In genomic region chr3:55517454-55518014, GRCm38 (mm10) we compare ENCODE assay signal across 14 mouse cellular contexts. TPM values are rescaled to one million over a fixed set of nuclear protein-coding genes. Genes with fewer than 3 reads are reported as not detected.
A peak's percentile ranks its signal among the peaks of the same experiment; 100 is the strongest.
DNase-seq lines count a peak whose midpoint lies in the region; ATAC-seq lines count a peak whose summit lies in the region.
"Had no signal": no experiment of that assay in that cellular context is flagged by ENCODE, and none has a peak within 500 bp of the region (broad histone marks: within the 10 kb centered on the region; RNA-seq: fewer than 3 reads in every experiment).

No protein-coding gene starts in this region.

- DNase-seq in kidney, postnatal 14 days, result no peak
- DNase-seq in CD4-positive helper T cell, adult 2 months (ENCODE audit: low read depth, low spot score), result peak; percentile 15
- peak; percentile 30 for DNase-seq in limb, embryonic 11.5 days (ENCODE audit: low spot score)
- DNase-seq in adrenal gland, postnatal 14 days, result no peak
- no peak for DNase-seq in left cerebral cortex, postnatal 14 days (ENCODE audit: low spot score in 2 of 2)
- no peak for DNase-seq in frontal cortex, adult 2 months (ENCODE audit: extremely low spot score in 1 of 2, low spot score in 1 of 2)
- DNase-seq: adrenal gland, postnatal 10 days; kidney, adult 11 months had no signal

- H3K36me3 ChIP-seq in kidney, embryonic 14.5 days (ENCODE audit: control insufficient read depth, insufficient read depth, low read length), result no peaks in the 10 kb centered on the region
- no peaks in the 10 kb centered on the region for H3K36me3 ChIP-seq in limb, embryonic 11.5 days (ENCODE audit: control insufficient read depth, insufficient read depth, low read length)
- H3K36me3 ChIP-seq: G1E had no signal

- no peaks in the 10 kb centered on the region for H3K27me3 ChIP-seq in kidney, embryonic 14.5 days (ENCODE audit: control insufficient read depth, insufficient read depth, low read length)
- no peaks in the 10 kb centered on the region for H3K27me3 ChIP-seq in limb, embryonic 11.5 days (ENCODE audit: control insufficient read depth, insufficient read depth, low read length)

- no peak overlapping the region for H3K4me3 ChIP-seq in kidney, embryonic 14.5 days (ENCODE audit: low read length)
- peak overlapping the region; percentile 31 for H3K4me3 ChIP-seq in brown adipose tissue, adult 24 weeks (ENCODE audit: insufficient read depth, low read depth, low read length)
- H3K4me3 ChIP-seq in limb, embryonic 11.5 days (ENCODE audit: low read depth, low read length), result no peak overlapping the region

- peaks cover 12% of the 10 kb centered on the region for H3K4me1 ChIP-seq in kidney, embryonic 14.5 days (ENCODE audit: control insufficient read depth, insufficient read depth, low read length)
- no peaks in the 10 kb centered on the region for H3K4me1 ChIP-seq in brown adipose tissue, adult 24 weeks (ENCODE audit: control insufficient read depth, insufficient read depth, insufficient read length, low read length)
- peaks cover 34% of the 10 kb centered on the region for H3K4me1 ChIP-seq in limb, embryonic 11.5 days (ENCODE audit: control insufficient read depth, insufficient read depth, low read length)

- no peak for ATAC-seq in kidney, embryonic 14.5 days (ENCODE audit: low FRiP score, low TSS enrichment)
- no peak for ATAC-seq in limb, embryonic 11.5 days (ENCODE audit: insufficient number of reproducible peaks, low FRiP score, low TSS enrichment, low read depth)

- no peaks in the 10 kb centered on the region for H3K9me3 ChIP-seq in kidney, embryonic 14.5 days (ENCODE audit: control insufficient read depth, low read length)
- H3K9me3 ChIP-seq in limb, embryonic 11.5 days (ENCODE audit: control insufficient read depth, low read length), result no peaks in the 10 kb centered on the region

- peak overlapping the region; percentile 14; the same call in 1 of the 2 replicates for H3K9ac ChIP-seq in kidney, embryonic 14.5 days (ENCODE audit: low read depth, low read length)
- peak overlapping the region; percentile 27 for H3K9ac ChIP-seq in limb, embryonic 11.5 days (ENCODE audit: low read length)
- H3K9ac ChIP-seq: liver, embryonic 14.5 days had no signal

- peak overlapping the region; percentile 18 for H3K4me2 ChIP-seq in kidney, embryonic 14.5 days (replicated peaks; ENCODE audit: low read depth, low read length)
- H3K4me2 ChIP-seq in limb, embryonic 11.5 days (ENCODE audit: low read depth, severe bottlenecking), result peak overlapping the region; percentile 16; the same call in 1 of the 2 replicates

- intact Hi-C loops in left cerebral cortex, postnatal 14 days (cut with DNase I), result no loop called here

- WGBS in kidney, embryonic 14.5 days, result 36% methylated on average over 17 of the region's 17 CpGs
- 44% methylated on average over 17 of the region's 17 CpGs for WGBS in limb, embryonic 11.5 days

- H3K27ac ChIP-seq in kidney, embryonic 14.5 days (ENCODE audit: low read depth, low read length), result no peak overlapping the region; the same call in 1 of the 2 replicates
- H3K27ac ChIP-seq in brown adipose tissue, adult 24 weeks (replicated peaks; ENCODE audit: low read depth, low read length), result no peak overlapping the region
- H3K27ac ChIP-seq in limb, embryonic 11.5 days (replicated peaks; ENCODE audit: low read depth, low read length), result peak overlapping the region; percentile 84
- H3K27ac ChIP-seq: liver, embryonic 14.5 days had no signal

RNA-seq across cellular contexts. Expression of gene Gm21954, which starts 45.5 kb away (rescaled TPM):
- polyA plus RNA-seq in kidney, embryonic 14.5 days (2014; fragmentation: Nextera tagmentation; extraction: Ambion mirVana), result not detected in 2 replicates
- not detected in 2 replicates for polyA plus RNA-seq in brown adipose tissue, adult 24 weeks (2012; ENCODE audit: insufficient read depth, insufficient read length, missing spikeins)
- polyA plus RNA-seq in limb, embryonic 11.5 days (2014; fragmentation: Nextera tagmentation; extraction: Ambion mirVana), result not detected in 2 replicates
- total RNA-seq in adrenal gland, postnatal 14 days (2021), result not detected in 2 replicates
- total RNA-seq in left cerebral cortex, postnatal 14 days (2021), result not detected
- polyA plus RNA-seq in frontal cortex, adult 2 months (2012; rRNA removed), result not detected in 2 replicates
- total RNA-seq: adrenal gland, postnatal 10 days; G1E had no signal
- polyA plus RNA-seq: G1E; liver, embryonic 14.5 days; neural tube, embryonic 14.5 days; small intestine, adult 2 months had no signal

Comparison
In these comparisons a context has a peak if more than half of its experiments do, and no peak if none do; other contexts are left out.
1. DNase-seq: peak in CD4-positive helper T cell, adult 2 months (single experiment) and limb, embryonic 11.5 days (single experiment); none in kidney, postnatal 14 days (single experiment), adrenal gland, postnatal 14 days (single experiment), left cerebral cortex, postnatal 14 days (0 of 2) and frontal cortex, adult 2 months (0 of 2).